Mouse (Mus musculus) C2C12 (cell line): ENCODE results near the gene Lfng.

Experiments used
- CTCF ChIP-seq: IDR thresholded peaks from one replicate; pipeline ENCODE4 v1.5.1; 2011; ENCODE audit not compliant: control insufficient read depth, insufficient read depth, insufficient read length
- MAX ChIP-seq: IDR thresholded peaks from one replicate; pipeline ENCODE4 v1.6.1; 2011; ENCODE audit warnings: mild to moderate bottlenecking, control low read depth
- MYOD1 ChIP-seq: IDR thresholded peaks from one replicate; pipeline ENCODE4 v1.6.1; 2011; ENCODE audit warnings: low read depth; ENCODE audit not compliant: control insufficient read depth, insufficient read length
- MYOG ChIP-seq: IDR thresholded peaks from one replicate; pipeline ENCODE4 v1.6.1; 2011; ENCODE audit not compliant: control insufficient read depth, insufficient read length; ENCODE audit errors: extremely low read depth
- USF1 ChIP-seq: IDR thresholded peaks from one replicate; pipeline ENCODE4 v1.6.1; 2011; ENCODE audit warnings: low read depth, mild to moderate bottlenecking, control low read depth, moderate library complexity

GRCm38 (mm10) chr5:140596927-140597588 is 10.1 kb upstream of the Lfng start:
- TF ChIP-seq CTCF (no peak), USF1 (no peak), MAX (no peak), MYOG (no peak), MYOD1 (no peak)
